Mouse (Mus musculus) layer of hippocampus, postnatal 36 days (tissue): Measurements from ENCODE around the gene Tpcn2. TPM values are rescaled to one million over a fixed set of nuclear protein-coding genes. Genes with fewer than 3 reads are reported as not detected.

Source experiments
- DNase-seq, 2 experiments: peaks; one replicate each; pipeline ENCODE4 v3.0.0; 2022
- total RNA-seq, 2 experiments: library from RNA; stranded (reverse); gene quantifications; 2 replicates each; pipeline ENCODE4 v1.2.3; 2021

The Tpcn2 gene
- total RNA-seq, 2 experiments from 2014 or later, result 6.1 to 8.5 TPM

GRCm38 (mm10) chr7:145148902-145149301 lies 134.9 kb downstream of the Tpcn2 start:
- no peak for DNase-seq

GRCm38 (mm10) chr7:145147973-145148698 lies 135.7 kb downstream of the Tpcn2 start:
- no peak for DNase-seq

- no peak for DNase-seq
Measured at GRCm38 (mm10) chr7:145146252-145146930, 137.4 kb downstream of the Tpcn2 start.

- DNase-seq, result no peak
Measured at GRCm38 (mm10) chr7:145143502-145144070, 140.2 kb downstream of the Tpcn2 start.

- no peak for DNase-seq
Measured at GRCm38 (mm10) chr7:145140656-145141055, 143.2 kb downstream of the Tpcn2 start.

- no peak for DNase-seq
Measured at GRCm38 (mm10) chr7:145139576-145139975, 144.2 kb downstream of the Tpcn2 start.

GRCm38 (mm10) chr7:145139100-145139499 lies 144.7 kb downstream of the Tpcn2 start:
- DNase-seq, result no peak

GRCm38 (mm10) chr7:145137871-145138270 lies 145.9 kb downstream of the Tpcn2 start:
- no peak for DNase-seq

- DNase-seq, result no peak
Measured at GRCm38 (mm10) chr7:145136831-145137230, 147.0 kb downstream of the Tpcn2 start.

Other genes starting within 250 kb of the Tpcn2 start
- 1 to 10 TPM; 1.3 to 1.7 TPM for gene 1810010D01Rik, start 75.9 kb downstream of the Tpcn2 start, total RNA-seq
- under 1 TPM; 0.70 to 0.83 TPM for gene Mrgprf, start 16.8 kb upstream of the Tpcn2 start, total RNA-seq
- not detected for gene Mrgprd, start 30.8 kb upstream of the Tpcn2 start, total RNA-seq